Mouse (Mus musculus) c-Kit-positive CD71-positive TER-119-negative erythroid progenitor cells, embryonic 14.5 days (primary cell): ENCODE measurements around the gene Lyrm4.

Experiments used
- DNase-seq: peaks from one replicate; pipeline ENCODE4 v3.0.0-alpha.2; 2013; ENCODE audit warnings: low read depth

The Lyrm4 gene

GRCm38 (mm10) chr13:36105591-36105990, 11.7 kb downstream of the Lyrm4 start:
- DNase-seq: no peak

GRCm38 (mm10) chr13:36096684-36097383, 20.5 kb downstream of the Lyrm4 start:
- DNase-seq: no peak

GRCm38 (mm10) chr13:36088168-36088567, 29.2 kb downstream of the Lyrm4 start:
- no peak for DNase-seq

GRCm38 (mm10) chr13:36087427-36087826, 29.9 kb downstream of the Lyrm4 start:
- DNase-seq: no peak

- DNase-seq: peak; percentile 80
Measured at GRCm38 (mm10) chr13:36086608-36087391, 30.5 kb downstream of the Lyrm4 start.

GRCm38 (mm10) chr13:36085971-36086370, 31.4 kb downstream of the Lyrm4 start:
- no peak for DNase-seq

- DNase-seq: no peak
Measured at GRCm38 (mm10) chr13:36084701-36085100, 32.6 kb downstream of the Lyrm4 start.

GRCm38 (mm10) chr13:36081591-36081990, 35.7 kb downstream of the Lyrm4 start:
- DNase-seq: no peak

- DNase-seq: no peak
Measured at GRCm38 (mm10) chr13:36074484-36074883, 42.8 kb downstream of the Lyrm4 start.

GRCm38 (mm10) chr13:36066676-36067075, 50.6 kb downstream of the Lyrm4 start:
- DNase-seq: no peak

GRCm38 (mm10) chr13:36057489-36057888, 59.8 kb downstream of the Lyrm4 start:
- peak; percentile 30 for DNase-seq

GRCm38 (mm10) chr13:36056925-36057324, 60.4 kb downstream of the Lyrm4 start:
- peak; percentile 85 for DNase-seq

- DNase-seq: no peak
Measured at GRCm38 (mm10) chr13:36056509-36056908, 60.8 kb downstream of the Lyrm4 start.

- no peak for DNase-seq
Measured at GRCm38 (mm10) chr13:36035528-36035927, 81.8 kb downstream of the Lyrm4 start.

GRCm38 (mm10) chr13:36031959-36032358, 85.4 kb downstream of the Lyrm4 start:
- no peak for DNase-seq

- peak; percentile 73 for DNase-seq
Measured at GRCm38 (mm10) chr13:36019309-36020274, 97.7 kb downstream of the Lyrm4 start.

GRCm38 (mm10) chr13:36018017-36018416, 99.3 kb downstream of the Lyrm4 start:
- no peak for DNase-seq

GRCm38 (mm10) chr13:36015636-36016035, 101.7 kb downstream of the Lyrm4 start:
- no peak for DNase-seq

- no peak for DNase-seq
Measured at GRCm38 (mm10) chr13:36009981-36010380, 107.3 kb downstream of the Lyrm4 start.

- DNase-seq: no peak
Measured at GRCm38 (mm10) chr13:36000798-36001197, 116.5 kb downstream of the Lyrm4 start.

- no peak for DNase-seq
Measured at GRCm38 (mm10) chr13:35997606-35998005, 119.7 kb downstream of the Lyrm4 start.
